Mouse (Mus musculus): ENCODE measurements around the gene Rffl. TPM values are rescaled to one million over a fixed set of nuclear protein-coding genes. Genes with fewer than 3 reads are reported as not detected.
A peak's percentile ranks its signal among the peaks of the same experiment; 100 is the strongest.
"Not testable (repeated sequence)": the region's sequence is repeated elsewhere in the genome, so short reads cannot be mapped to it uniquely, and the experiment has no call there.

The Rffl gene
- polyA plus RNA-seq, 1 experiment from 2014 or later = 12.0 TPM

- 64% methylated on average over 7 of the region's 7 CpGs for WGBS
- Histone ChIP-seq H3K27ac (no peak overlapping the region), H3K4me2 (no peak overlapping the region), H3K9me3 (no peaks in the 10 kb centered on the region), H3K9ac (no peak overlapping the region), H3K4me1 (no peaks in the 10 kb centered on the region), H3K36me3 (no peaks in the 10 kb centered on the region), H3K27me3 (no peaks in the 10 kb centered on the region), H3K4me3 (no peak overlapping the region)
- ATAC-seq (ENCODE audit: borderline replicate concordance, extremely low read depth, low FRiP score, low TSS enrichment) = no peak
These were observed 33.2 kb downstream of the Rffl start for GRCm38 (mm10) chr11:82837848-82838247.

- Histone ChIP-seq H3K9ac (no peak overlapping the region), H3K9me3 (no peaks in the 10 kb centered on the region), H3K4me1 (no peaks in the 10 kb centered on the region), H3K27me3 (no peaks in the 10 kb centered on the region), H3K27ac (no peak overlapping the region), H3K36me3 (no peaks in the 10 kb centered on the region), H3K4me3 (no peak overlapping the region), H3K4me2 (no peak overlapping the region)
- 64% methylated on average over 7 of the region's 7 CpGs for WGBS
- ATAC-seq (ENCODE audit: borderline replicate concordance, extremely low read depth, low FRiP score, low TSS enrichment) = no peak
These were observed 33.8 kb downstream of the Rffl start for GRCm38 (mm10) chr11:82837192-82837591.

DNA sequence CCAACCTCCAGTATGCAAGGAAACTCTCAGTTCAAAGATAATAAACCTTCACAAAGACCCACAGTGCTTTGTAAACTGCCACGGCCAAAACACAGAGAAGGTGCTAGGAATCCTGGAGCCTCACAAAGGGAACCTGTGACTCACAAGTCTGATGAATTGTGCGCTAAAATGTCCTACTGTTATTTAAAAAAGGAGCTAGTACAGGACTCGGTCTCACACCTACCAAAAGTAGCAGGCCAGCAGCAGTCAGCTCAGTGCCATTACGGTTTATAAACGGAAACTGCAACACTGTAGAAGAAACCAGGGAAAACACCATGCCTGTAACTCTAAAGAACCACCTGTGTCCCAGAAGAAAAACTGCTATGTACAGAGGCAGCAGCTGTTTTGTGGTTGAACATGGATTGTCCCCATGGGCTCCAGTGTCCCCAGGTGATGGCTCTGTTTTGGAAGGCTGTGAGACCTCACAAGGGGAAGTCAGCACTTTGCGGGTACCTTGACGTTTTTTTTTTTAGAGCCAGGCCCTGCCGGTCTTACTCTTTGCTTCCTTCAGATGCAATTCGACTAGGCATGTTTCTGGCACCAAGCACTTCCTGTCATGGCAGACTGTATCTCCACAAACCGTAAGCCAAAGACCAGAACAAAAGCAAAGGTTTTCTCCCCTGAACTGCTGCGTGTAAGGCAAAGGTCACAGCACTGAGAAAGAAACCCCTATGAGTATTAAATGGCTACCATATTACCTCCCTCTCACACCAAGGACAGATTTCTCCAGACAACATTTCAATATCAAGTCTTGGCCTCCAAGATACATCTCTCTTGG, 35.2 kb downstream of the Rffl start:
- H3K36me3 ChIP-seq = no peaks in the 10 kb centered on the region
- no peak overlapping the region for H3K4me3 ChIP-seq
- no peaks in the 10 kb centered on the region for H3K9me3 ChIP-seq
- H3K4me1 ChIP-seq = peaks cover 11% of the 10 kb centered on the region; the same call in 1 of the 2 replicates
- H3K27ac ChIP-seq = no peak overlapping the region
- no peaks in the 10 kb centered on the region for H3K27me3 ChIP-seq
- no peak overlapping the region for H3K9ac ChIP-seq
- H3K4me2 ChIP-seq = no peak overlapping the region
- ATAC-seq (ENCODE audit: borderline replicate concordance, extremely low read depth, low FRiP score, low TSS enrichment) = no peak
- WGBS = 71% methylated on average over 11 of the region's 11 CpGs

GRCm38 (mm10) chr11:82834359-82834758, 36.7 kb downstream of the Rffl start:
- not testable (repeated sequence) for H3K27ac ChIP-seq; H3K9me3 ChIP-seq; H3K4me3 ChIP-seq; ATAC-seq (ENCODE audit: borderline replicate concordance, extremely low read depth, low FRiP score, low TSS enrichment); H3K36me3 ChIP-seq; H3K9ac ChIP-seq; H3K4me2 ChIP-seq; H3K27me3 ChIP-seq
- peaks cover 13% of the 10 kb centered on the region; the same call in 1 of the 2 replicates for H3K4me1 ChIP-seq
- WGBS = 77% methylated on average over 7 of the region's 7 CpGs

GRCm38 (mm10) chr11:82833929-82834328, 37.1 kb downstream of the Rffl start:
- Histone ChIP-seq H3K4me3 (no peak overlapping the region), H3K9me3 (no peaks in the 10 kb centered on the region), H3K27me3 (no peaks in the 10 kb centered on the region), H3K36me3 (no peaks in the 10 kb centered on the region), H3K4me2 (no peak overlapping the region), H3K27ac (no peak overlapping the region), H3K4me1 (peaks cover 13% of the 10 kb centered on the region; the same call in 1 of the 2 replicates), H3K9ac (no peak overlapping the region)
- ATAC-seq (ENCODE audit: borderline replicate concordance, extremely low read depth, low FRiP score, low TSS enrichment) = no peak
- 68% methylated on average over 8 of the region's 8 CpGs for WGBS

DNA sequence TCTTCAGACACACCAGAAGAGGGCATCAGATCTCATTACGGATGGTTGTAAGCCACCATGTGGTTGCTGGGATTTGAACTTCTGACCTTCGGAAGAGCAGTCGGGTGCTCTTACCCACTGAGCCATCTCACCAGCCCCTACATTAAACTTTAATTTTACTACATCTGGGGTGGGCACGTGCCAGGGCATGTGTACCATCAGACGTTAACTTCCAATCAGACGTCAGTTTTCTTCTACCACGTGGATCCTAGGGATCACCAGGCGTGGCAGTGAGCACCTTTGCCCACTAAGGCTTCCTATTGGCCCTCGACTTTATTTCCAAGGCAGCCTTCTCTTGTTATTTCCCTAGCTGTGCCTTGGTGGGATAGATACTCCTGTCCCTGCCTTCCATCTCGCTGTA, 38.6 kb downstream of the Rffl start:
- not testable (repeated sequence) for H3K27ac ChIP-seq; ATAC-seq (ENCODE audit: borderline replicate concordance, extremely low read depth, low FRiP score, low TSS enrichment); H3K9ac ChIP-seq; H3K4me3 ChIP-seq; H3K36me3 ChIP-seq; H3K9me3 ChIP-seq; H3K27me3 ChIP-seq; H3K4me2 ChIP-seq
- H3K4me1 ChIP-seq = peaks cover 13% of the 10 kb centered on the region; the same call in 1 of the 2 replicates
- WGBS = 66% methylated on average over 10 of the region's 10 CpGs

- Histone ChIP-seq H3K27ac (no peak overlapping the region), H3K4me3 (no peak overlapping the region)
These were observed 39.8 kb downstream of the Rffl start for GRCm38 (mm10) chr11:82831008-82831893.

DNA sequence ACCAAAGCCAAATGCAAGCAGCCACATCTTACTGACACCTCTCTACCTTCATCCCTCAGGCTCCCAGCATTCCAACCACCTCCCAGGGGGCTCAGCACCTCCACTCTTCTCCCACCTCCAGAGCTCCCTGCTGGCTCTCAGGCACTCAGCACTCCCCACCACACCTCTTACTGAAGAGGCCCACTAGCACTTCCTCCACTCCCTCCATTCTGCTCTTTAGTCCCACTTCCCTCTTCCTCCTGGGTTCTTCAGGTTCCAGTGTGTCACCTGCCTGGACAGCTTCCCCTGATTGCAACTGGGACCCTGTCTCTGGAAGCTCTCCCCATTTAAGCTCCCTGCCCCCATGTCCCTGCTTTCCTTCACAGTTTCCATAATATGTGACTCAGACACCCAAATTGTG, 44.2 kb downstream of the Rffl start:
- Histone ChIP-seq H3K9me3 (no peaks in the 10 kb centered on the region), H3K4me1 (peaks cover 11% of the 10 kb centered on the region; the same call in 1 of the 2 replicates), H3K27me3 (no peaks in the 10 kb centered on the region), H3K4me2 (no peak overlapping the region), H3K4me3 (no peak overlapping the region), H3K36me3 (no peaks in the 10 kb centered on the region), H3K9ac (no peak overlapping the region), H3K27ac (no peak overlapping the region)
- no peak for ATAC-seq (ENCODE audit: borderline replicate concordance, extremely low read depth, low FRiP score, low TSS enrichment)

More at GRCm38 (mm10) chr11:82831008-82831893, 39.8 kb downstream of the Rffl start:
- ATAC-seq (ENCODE audit: borderline replicate concordance, extremely low read depth, low FRiP score, low TSS enrichment) = no peak
- H3K4me1 ChIP-seq = peaks cover 13% of the 10 kb centered on the region; the same call in 1 of the 2 replicates
- H3K36me3 ChIP-seq = no peaks in the 10 kb centered on the region
- H3K9me3 ChIP-seq = no peaks in the 10 kb centered on the region
- 15% methylated on average over 10 of the region's 10 CpGs for WGBS
- no peak overlapping the region for H3K9ac ChIP-seq
- H3K4me2 ChIP-seq = peak overlapping the region; percentile 30
- H3K27me3 ChIP-seq = no peaks in the 10 kb centered on the region

DNA sequence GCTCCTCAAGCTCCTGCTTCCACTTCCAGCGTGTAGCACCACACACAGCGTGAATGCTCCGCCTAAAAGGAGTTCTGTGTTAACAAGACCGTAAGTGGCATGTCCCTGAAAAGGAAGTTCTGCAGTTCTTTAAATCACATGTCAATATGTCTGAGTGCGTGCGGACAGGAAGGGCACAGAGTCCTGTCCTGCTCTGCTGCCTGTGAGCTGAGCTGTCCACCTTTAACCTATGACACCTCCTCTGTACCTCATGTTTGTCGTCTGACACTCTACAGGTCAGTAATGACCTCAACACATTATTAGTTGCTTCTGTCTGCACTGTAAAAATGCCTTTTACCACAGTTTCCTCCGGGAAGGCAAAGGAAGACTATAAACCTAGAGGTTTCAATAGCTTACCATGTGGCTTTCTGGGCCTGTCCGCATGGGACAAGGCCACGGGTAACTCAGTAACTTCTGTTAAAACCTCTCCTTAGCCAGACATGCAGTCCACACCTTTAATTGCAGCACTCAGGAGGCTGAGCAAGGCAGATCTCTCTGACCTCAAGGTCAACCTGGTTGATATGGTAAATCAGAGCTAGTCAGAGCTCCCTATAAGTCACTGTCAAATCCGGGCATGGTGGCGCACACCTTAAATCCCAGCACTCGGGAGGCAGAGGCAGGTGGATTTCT, 50.1 kb downstream of the Rffl start:
- H3K9me3 ChIP-seq = no peaks in the 10 kb centered on the region
- H3K36me3 ChIP-seq = no peaks in the 10 kb centered on the region
- H3K27me3 ChIP-seq = no peaks in the 10 kb centered on the region
- H3K4me1 ChIP-seq = no peaks in the 10 kb centered on the region
- H3K4me3 ChIP-seq = no peak overlapping the region
- ATAC-seq (ENCODE audit: borderline replicate concordance, extremely low read depth, low FRiP score, low TSS enrichment) = no peak
- H3K9ac ChIP-seq = no peak overlapping the region
- H3K27ac ChIP-seq = no peak overlapping the region
- 54% methylated on average over 13 of the region's 13 CpGs for WGBS
- H3K4me2 ChIP-seq = no peak overlapping the region

- no peaks in the 10 kb centered on the region for H3K9me3 ChIP-seq
- H3K4me3 ChIP-seq = no peak overlapping the region
- H3K4me1 ChIP-seq = no peaks in the 10 kb centered on the region
- H3K27ac ChIP-seq = no peak overlapping the region
- no peak for ATAC-seq (ENCODE audit: borderline replicate concordance, extremely low read depth, low FRiP score, low TSS enrichment)
- no peak overlapping the region for H3K4me2 ChIP-seq
- no peak overlapping the region for H3K9ac ChIP-seq
- 47% methylated on average over 4 of the region's 4 CpGs for WGBS
- no peaks in the 10 kb centered on the region for H3K36me3 ChIP-seq
- no peaks in the 10 kb centered on the region for H3K27me3 ChIP-seq
These were observed 51.7 kb downstream of the Rffl start for GRCm38 (mm10) chr11:82819350-82819749.

- no peak for ATAC-seq (ENCODE audit: borderline replicate concordance, extremely low read depth, low FRiP score, low TSS enrichment)
- no peaks in the 10 kb centered on the region for H3K27me3 ChIP-seq
- no peaks in the 10 kb centered on the region for H3K9me3 ChIP-seq
- H3K4me2 ChIP-seq = no peak overlapping the region
- H3K27ac ChIP-seq = no peak overlapping the region
- no peaks in the 10 kb centered on the region for H3K4me1 ChIP-seq
- no peak overlapping the region for H3K9ac ChIP-seq
- 53% methylated on average over 5 of the region's 5 CpGs for WGBS
- peaks cover 5% of the 10 kb centered on the region for H3K36me3 ChIP-seq
- no peak overlapping the region for H3K4me3 ChIP-seq
These were observed 62.5 kb downstream of the Rffl start for GRCm38 (mm10) chr11:82808485-82808884.
